In the genomic region with DNA sequence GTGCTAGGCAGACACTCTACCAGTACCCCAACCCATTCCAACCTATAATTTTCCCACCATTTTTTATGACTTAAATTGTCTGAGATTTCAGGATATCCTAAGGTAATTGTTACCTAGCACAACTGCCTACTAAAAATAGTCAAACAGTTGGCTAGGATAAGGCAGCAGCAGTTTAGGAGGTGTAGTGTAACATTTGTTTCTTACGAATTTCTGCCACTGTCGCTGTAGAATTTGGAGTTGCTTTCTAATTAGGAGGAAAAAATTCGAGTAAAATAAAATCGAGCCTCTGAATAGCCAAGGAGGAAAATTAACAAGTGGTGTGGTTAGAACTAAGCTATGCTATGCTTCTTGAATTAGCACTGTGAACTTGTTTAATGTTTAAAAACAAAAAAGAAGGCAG, we compare ENCODE assay signal across 17 mouse cellular contexts.
DNase-seq lines count a peak whose midpoint lies in the region; ATAC-seq and TF ChIP-seq lines count a peak whose summit lies in the region.
"Had no signal": no experiment of that assay in that cellular context is flagged by ENCODE, and none has a peak within 500 bp of the region (broad histone marks: within the 10 kb centered on the region; RNA-seq: fewer than 3 reads in every experiment).

No protein-coding gene starts in this region.

- TF ChIP-seq RAD21 in CH12.LX (IDR thresholded peaks at IDR 0.05; ENCODE audit: low read depth, low read length): no peak

- no peak for TF ChIP-seq EP300 in CH12.LX (IDR thresholded peaks at IDR 0.05; ENCODE audit: low read length)

- dilution Hi-C loops in CH12.LX (cut with MboI; ENCODE audit: extremely low pct_ligation_motif_present, extremely low pct_unique_long_range_greater_than_20kb, low sequenced_read_pairs): no loop called here

- H3K9ac ChIP-seq in heart, embryonic 15.5 days: no peak overlapping the region
- H3K9ac ChIP-seq in heart, embryonic 11.5 days (ENCODE audit: low read depth, low read length): no peak overlapping the region
- no peak overlapping the region; the same call in 1 of the 2 replicates for H3K9ac ChIP-seq in CH12.LX (ENCODE audit: insufficient read depth, low read depth)
- H3K9ac ChIP-seq: forebrain, embryonic 12.5 days; hindbrain, embryonic 14.5 days; kidney, embryonic 15.5 days had no signal

- DNase-seq in frontal cortex, postnatal 36 days (ENCODE audit: low spot score in 2 of 2): no peak
- no peak for DNase-seq in CH12.LX (ENCODE audit: extremely low read depth)
- peak; percentile 65 for DNase-seq in brain, adult 2 months (ENCODE audit: low read depth, low spot score)
- no peak for DNase-seq in kidney, postnatal 25 days
- DNase-seq: adrenal gland, adult 8-10 months; gastrocnemius, postnatal 25 days; kidney, adult 2 months had no signal

- no peak overlapping the region for H3K4me3 ChIP-seq in heart, embryonic 15.5 days
- no peak overlapping the region for H3K4me3 ChIP-seq in heart, embryonic 11.5 days (ENCODE audit: low read depth, low read length)
- H3K4me3 ChIP-seq in CH12.LX (replicated peaks in 1 of 3; ENCODE audit: low read depth in 2 of 3, low read length in 2 of 3, poor library complexity in 1 of 3): no peak overlapping the region
- H3K4me3 ChIP-seq: forebrain, embryonic 12.5 days; heart, embryonic 10.5 days; hindbrain, embryonic 10.5 days; kidney, embryonic 15.5 days had no signal

- no peak for TF ChIP-seq POLR2A in CH12.LX (IDR thresholded peaks at IDR 0.05; ENCODE audit: low read depth, low read length)

- no peaks in the 10 kb centered on the region for H3K9me3 ChIP-seq in heart, embryonic 15.5 days (replicated peaks)
- no peaks in the 10 kb centered on the region for H3K9me3 ChIP-seq in heart, embryonic 11.5 days (replicated peaks; ENCODE audit: control insufficient read depth, low read length)
- H3K9me3 ChIP-seq in CH12.LX (replicated peaks; ENCODE audit: low read length): peaks cover 3% of the 10 kb centered on the region
- H3K9me3 ChIP-seq: forebrain, embryonic 12.5 days; G1E; heart, embryonic 10.5 days; kidney, embryonic 15.5 days had no signal

- peaks cover 28% of the 10 kb centered on the region for H3K4me1 ChIP-seq in heart, embryonic 15.5 days (replicated peaks)
- H3K4me1 ChIP-seq in heart, embryonic 11.5 days (ENCODE audit: control insufficient read depth, insufficient read depth, low read length): peaks cover 19% of the 10 kb centered on the region
- H3K4me1 ChIP-seq in CH12.LX (ENCODE audit: control insufficient read depth in 1 of 2, insufficient read depth in 2 of 2): peaks cover 19 to 82% of the 10 kb centered on the region in 2 experiments

- ATAC-seq in frontal cortex, adult (ENCODE audit: low TSS enrichment): peak; percentile 51
- no peak for ATAC-seq in heart, embryonic 15.5 days (replicated peaks; ENCODE audit: insufficient number of reproducible peaks, insufficient read depth, low FRiP score, low read depth)
- no peak for ATAC-seq in heart, embryonic 11.5 days (replicated peaks; ENCODE audit: insufficient number of reproducible peaks, low FRiP score, low TSS enrichment)
- ATAC-seq: intestine, embryonic 16.5 days had no signal

- peaks cover 88% of the 10 kb centered on the region for H3K79me2 ChIP-seq in CH12.LX (replicated peaks; ENCODE audit: control insufficient read depth, extremely low read depth, insufficient read depth, poor library complexity, severe bottlenecking)

- H3K27me3 ChIP-seq in heart, embryonic 15.5 days: no peaks in the 10 kb centered on the region
- no peaks in the 10 kb centered on the region for H3K27me3 ChIP-seq in heart, embryonic 11.5 days (ENCODE audit: control insufficient read depth, insufficient read depth, low read length)
- no peaks in the 10 kb centered on the region for H3K27me3 ChIP-seq in CH12.LX (replicated peaks)
- H3K27me3 ChIP-seq: forebrain, embryonic 12.5 days; kidney, embryonic 15.5 days had no signal

- peak overlapping the region; percentile 14; the same call in 1 of the 2 replicates for H3K27ac ChIP-seq in heart, embryonic 15.5 days
- no peak overlapping the region for H3K27ac ChIP-seq in heart, embryonic 11.5 days (ENCODE audit: low read depth, low read length)
- 0 out of 2 replicates have a peak overlapping the region, but pooled peaks have one; percentile 0 for H3K27ac ChIP-seq in CH12.LX (ENCODE audit: insufficient read depth, low read depth)
- H3K27ac ChIP-seq: forebrain, embryonic 12.5 days; heart, embryonic 10.5 days; hindbrain, embryonic 10.5 days; hindbrain, embryonic 14.5 days; kidney, embryonic 15.5 days had no signal

- H3K36me3 ChIP-seq in heart, embryonic 15.5 days: peaks cover 9% of the 10 kb centered on the region; the same call in 1 of the 2 replicates
- no peaks in the 10 kb centered on the region for H3K36me3 ChIP-seq in heart, embryonic 11.5 days (ENCODE audit: control insufficient read depth, insufficient read depth, low read length)
- H3K36me3 ChIP-seq in CH12.LX (replicated peaks in 1 of 2; ENCODE audit: control insufficient read depth in 1 of 2, insufficient read depth in 1 of 2, low read length in 1 of 2): peaks cover 27 to 63% of the 10 kb centered on the region in 2 experiments

- H3K4me2 ChIP-seq in heart, embryonic 15.5 days: no peak overlapping the region
- H3K4me2 ChIP-seq in heart, embryonic 11.5 days: no peak overlapping the region
- peak overlapping the region; percentile 19 for H3K4me2 ChIP-seq in CH12.LX (ENCODE audit: insufficient read depth, low read depth, poor library complexity, severe bottlenecking)
- H3K4me2 ChIP-seq: forebrain, embryonic 12.5 days; hindbrain, embryonic 14.5 days; kidney, embryonic 15.5 days had no signal

- in situ Hi-C loops in CH12.LX (cut with MboI; ENCODE audit: low pct_ligation_motif_present, low pct_unique_long_range_greater_than_20kb, low sequenced_read_pairs): no loop called here

- WGBS in heart, embryonic 15.5 days: 66% methylated on average over 4 of the region's 4 CpGs
- 71% methylated on average over 4 of the region's 4 CpGs for WGBS in heart, embryonic 11.5 days (ENCODE audit: insufficient replicate concordance)

- no peak for TF ChIP-seq CTCF in CH12.LX (conservative IDR thresholded peaks at IDR 0.05 in 1 of 2, IDR thresholded peaks at IDR 0.05 in 1 of 2; ENCODE audit: low read depth in 2 of 2, low read length in 2 of 2)

TF ChIP-seq in CH12.LX, 34 proteins besides CTCF, POLR2A, EP300 and RAD21:
- TF ChIP-seq TBP (conservative IDR thresholded peaks at IDR 0.05; ENCODE audit: low read depth, low read length) (no peak), MXI1 (IDR thresholded peaks at IDR 0.05; ENCODE audit: low read depth, low read length) (no peak), ZKSCAN1 (IDR thresholded peaks at IDR 0.05; ENCODE audit: borderline replicate concordance, low read depth, low read length) (no peak), HCFC1 (IDR thresholded peaks at IDR 0.05; ENCODE audit: low read depth, low read length) (no peak), UBTF (IDR thresholded peaks at IDR 0.05; ENCODE audit: low read depth, low read length) (no peak), ETS1 (conservative IDR thresholded peaks at IDR 0.05; ENCODE audit: low read depth, low read length) (no peak), MAFK (IDR thresholded peaks at IDR 0.05; ENCODE audit: insufficient replicate concordance, low read length) (no peak), MEF2A (IDR thresholded peaks at IDR 0.05; ENCODE audit: borderline replicate concordance, low read depth, low read length) (no peak), RCOR1 (conservative IDR thresholded peaks at IDR 0.05; ENCODE audit: low read depth, low read length) (no peak), GABPA (IDR thresholded peaks at IDR 0.05; ENCODE audit: insufficient replicate concordance, low read depth, low read length) (no peak), BHLHE40 (IDR thresholded peaks at IDR 0.05; ENCODE audit: low read depth, low read length) (no peak), MYC (IDR thresholded peaks at IDR 0.05; ENCODE audit: low read depth, low read length) (no peak), E2F4 (IDR thresholded peaks at IDR 0.05; ENCODE audit: insufficient replicate concordance, low read depth, low read length) (no peak), JUN (IDR thresholded peaks at IDR 0.05; ENCODE audit: insufficient read depth, low read depth, low read length) (no peak), POLR2AphosphoS2 (IDR thresholded peaks at IDR 0.05; ENCODE audit: low read depth, low read length) (no peak)
TF ChIP-seq in CH12.LX: peak in this region for 0.
